Mouse (Mus musculus) C2C12 (cell line): ENCODE data around the gene Tmed2. TPM values are rescaled to one million over a fixed set of nuclear protein-coding genes. Genes with fewer than 3 reads are reported as not detected.

Source experiments
- H3K27me3 ChIP-seq: one replicate; pipeline ENCODE4 v1.6.1; 2011; ENCODE audit not compliant: control insufficient read depth, insufficient read depth, insufficient read length
- H3K36me3 ChIP-seq: one replicate; pipeline ENCODE4 v1.6.1; 2011; ENCODE audit not compliant: control insufficient read depth, insufficient read depth
- H3K4me3 ChIP-seq: one replicate; pipeline ENCODE4 v1.5.1; 2011; ENCODE audit warnings: mild to moderate bottlenecking, control low read depth; ENCODE audit not compliant: poor library complexity, insufficient read depth, severe bottlenecking
- H3K79me2 ChIP-seq: one replicate; pipeline ENCODE4 v1.6.1; 2011; ENCODE audit not compliant: control insufficient read depth, insufficient read depth
- H3K79me3 ChIP-seq: one replicate; pipeline ENCODE4 v1.6.1; 2011; ENCODE audit warnings: low read depth, control low read depth
- H3ac ChIP-seq: one replicate; pipeline ENCODE3; 2011; ENCODE audit warnings: low read depth; ENCODE audit not compliant: control insufficient read depth, insufficient read length
- CEBPB ChIP-seq: IDR thresholded peaks from one replicate; pipeline ENCODE4 v1.6.1; 2011; ENCODE audit warnings: low read depth, mild to moderate bottlenecking, control low read depth, moderate library complexity
- CTCF ChIP-seq: IDR thresholded peaks from one replicate; pipeline ENCODE4 v1.5.1; 2011; ENCODE audit not compliant: control insufficient read depth, insufficient read depth, insufficient read length
- FOSL1 ChIP-seq: IDR thresholded peaks from one replicate; pipeline ENCODE4 v1.8.0; 2011; ENCODE audit warnings: mild to moderate bottlenecking, low read length; ENCODE audit not compliant: poor library complexity, insufficient read depth, severe bottlenecking
- MAX ChIP-seq: IDR thresholded peaks from one replicate; pipeline ENCODE4 v1.6.1; 2011; ENCODE audit warnings: mild to moderate bottlenecking, control low read depth
- MYOD1 ChIP-seq: IDR thresholded peaks from one replicate; pipeline ENCODE4 v1.6.1; 2011; ENCODE audit warnings: low read depth; ENCODE audit not compliant: control insufficient read depth, insufficient read length
- MYOG ChIP-seq: IDR thresholded peaks from one replicate; pipeline ENCODE4 v1.6.1; 2011; ENCODE audit not compliant: control insufficient read depth, insufficient read length; ENCODE audit errors: extremely low read depth
- USF1 ChIP-seq: IDR thresholded peaks from one replicate; pipeline ENCODE4 v1.6.1; 2011; ENCODE audit warnings: low read depth, mild to moderate bottlenecking, control low read depth, moderate library complexity
- polyA plus RNA-seq: library from polyadenylated mRNA; unstranded; fragments of >200 nt; fragmentation: generic; extraction: Trizol; gene quantifications from one replicate; pipeline ENCODE4 v1.2.1, GENCODE M21; 2012; ENCODE audit warnings: missing spikeins

Gene Tmed2
- polyA plus RNA-seq, 1 experiment, result 187 TPM

- peaks cover 18% of the 10 kb centered on the region for H3K79me2 ChIP-seq
- peak overlapping the region; percentile 82 for H3K4me3 ChIP-seq
- H3K36me3 ChIP-seq, result peaks cover 29% of the 10 kb centered on the region
- H3K79me3 ChIP-seq, result peaks cover 2% of the 10 kb centered on the region
- H3ac ChIP-seq, result no peak overlapping the region
- TF ChIP-seq MAX (no peak), CTCF (no peak), USF1 (no peak), CEBPB (no peak), FOSL1 (no peak), MYOG (no peak), MYOD1 (no peak)
- no peaks in the 10 kb centered on the region for H3K27me3 ChIP-seq
Measured at GRCm38 (mm10) chr5:124553607-124554006, 13.1 kb downstream of the Tmed2 start.

- Histone ChIP-seq H3K79me2 (peaks cover 15% of the 10 kb centered on the region), H3K4me3 (no peak overlapping the region), H3ac (no peak overlapping the region), H3K36me3 (peaks cover 29% of the 10 kb centered on the region), H3K79me3 (no peaks in the 10 kb centered on the region), H3K27me3 (no peaks in the 10 kb centered on the region)
- TF ChIP-seq MYOD1 (no peak), CTCF (no peak), MAX (no peak), CEBPB (no peak), FOSL1 (no peak), USF1 (no peak), MYOG (no peak)
Measured at GRCm38 (mm10) chr5:124555145-124555544, 14.7 kb downstream of the Tmed2 start.

GRCm38 (mm10) chr5:124571068-124571467, 30.6 kb downstream of the Tmed2 start:
- peaks cover 6% of the 10 kb centered on the region for H3K79me2 ChIP-seq
- H3K36me3 ChIP-seq, result peaks cover 92% of the 10 kb centered on the region
- H3K4me3 ChIP-seq, result no peak overlapping the region
- H3K79me3 ChIP-seq, result no peaks in the 10 kb centered on the region
- no peak overlapping the region for H3ac ChIP-seq
- H3K27me3 ChIP-seq, result no peaks in the 10 kb centered on the region
- TF ChIP-seq MYOD1, result no peak
- no peak for TF ChIP-seq FOSL1
- no peak for TF ChIP-seq CEBPB
- TF ChIP-seq MAX, result no peak
- TF ChIP-seq MYOG, result no peak
- no peak for TF ChIP-seq USF1
- TF ChIP-seq CTCF, result no peak

GRCm38 (mm10) chr5:124575467-124575866, 35.0 kb downstream of the Tmed2 start:
- TF ChIP-seq FOSL1 (no peak), MYOG (no peak), MYOD1 (no peak), MAX (no peak)
- Histone ChIP-seq H3K79me2 (peaks cover 37% of the 10 kb centered on the region), H3K4me3 (no peak overlapping the region), H3K79me3 (peaks cover 20% of the 10 kb centered on the region), H3ac (no peak overlapping the region), H3K36me3 (peaks cover 60% of the 10 kb centered on the region), H3K27me3 (no peaks in the 10 kb centered on the region)

GRCm38 (mm10) chr5:124578633-124579317, 38.3 kb downstream of the Tmed2 start, which contains the start of the genes Eif2b1 and Gtf2h3:
TSS of gene Eif2b1 (minus strand) at chr5:124579131.
TSS of gene Gtf2h3 (plus strand) at chr5:124579140.
- no peak for TF ChIP-seq FOSL1
- TF ChIP-seq CTCF, result no peak
- no peak for TF ChIP-seq CEBPB
- peak; percentile 88 for TF ChIP-seq MAX
- no peak for TF ChIP-seq MYOD1
- no peak for TF ChIP-seq USF1
- no peak for TF ChIP-seq MYOG
- Histone ChIP-seq H3ac (peak within 1 kb of the TSS; percentile 62), H3K4me3 (peak within 1 kb of the TSS; percentile 92), H3K79me2 (peaks cover 46% of the 10 kb centered on the region), H3K79me3 (peaks cover 24% of the 10 kb centered on the region), H3K27me3 (no peaks in the 10 kb centered on the region), H3K36me3 (peaks cover 34% of the 10 kb centered on the region)

GRCm38 (mm10) chr5:124582515-124582914, 42.0 kb downstream of the Tmed2 start:
- no peak overlapping the region for H3K4me3 ChIP-seq
- H3K79me2 ChIP-seq, result peaks cover 39% of the 10 kb centered on the region
- H3K27me3 ChIP-seq, result no peaks in the 10 kb centered on the region
- no peak overlapping the region for H3ac ChIP-seq
- H3K36me3 ChIP-seq, result peaks cover 29% of the 10 kb centered on the region
- no peak for TF ChIP-seq MAX
- no peak for TF ChIP-seq MYOG
- TF ChIP-seq CEBPB, result no peak
- no peak for TF ChIP-seq FOSL1
- no peak for TF ChIP-seq USF1
- TF ChIP-seq CTCF, result no peak
- TF ChIP-seq MYOD1, result no peak
- peaks cover 24% of the 10 kb centered on the region for H3K79me3 ChIP-seq
